Comparison of ENCODE assay signal across 25 mouse cellular contexts in genomic region chr19:18273415-18273814, GRCm38 (mm10).
A peak's percentile ranks its signal among the peaks of the same experiment; 100 is the strongest.
DNase-seq lines count a peak whose midpoint lies in the region; ATAC-seq lines count a peak whose summit lies in the region.
"Had no signal": no experiment of that assay in that cellular context is flagged by ENCODE, and none has a peak within 500 bp of the region (broad histone marks: within the 10 kb centered on the region; RNA-seq: fewer than 3 reads in every experiment).

No protein-coding gene starts in this region.

- no peak overlapping the region for H3K9ac ChIP-seq in kidney, embryonic 16.5 days (replicated peaks; ENCODE audit: low read length)
- H3K9ac ChIP-seq: embryonic facial prominence, embryonic 15.5 days; forebrain, embryonic 12.5 days; forebrain, embryonic 15.5 days; heart, embryonic 13.5 days; hindbrain, embryonic 14.5 days had no signal

- H3K9me3 ChIP-seq in kidney, embryonic 16.5 days (ENCODE audit: low read length) = no peaks in the 10 kb centered on the region
- H3K9me3 ChIP-seq: embryonic facial prominence, embryonic 15.5 days; forebrain, embryonic 12.5 days; forebrain, embryonic 15.5 days; heart, embryonic 10.5 days; heart, embryonic 13.5 days had no signal

- no peak overlapping the region for H3K4me3 ChIP-seq in kidney, embryonic 16.5 days (ENCODE audit: low read length)
- H3K4me3 ChIP-seq: embryonic facial prominence, embryonic 15.5 days; forebrain, embryonic 12.5 days; forebrain, embryonic 15.5 days; heart, adult 2 months; heart, embryonic 10.5 days; heart, embryonic 13.5 days had no signal

- no peaks in the 10 kb centered on the region for H3K4me1 ChIP-seq in kidney, embryonic 16.5 days (ENCODE audit: insufficient read depth, low read length)
- H3K4me1 ChIP-seq: embryonic facial prominence, embryonic 15.5 days; forebrain, embryonic 12.5 days; forebrain, embryonic 15.5 days; heart, embryonic 10.5 days; heart, embryonic 13.5 days had no signal

- ATAC-seq in kidney, embryonic 16.5 days (ENCODE audit: low FRiP score, low TSS enrichment) = no peak
- ATAC-seq in megakaryocyte-erythroid progenitor cell, adult 5-6 weeks (replicated peaks; ENCODE audit: low FRiP score, low TSS enrichment, poor library complexity, severe bottlenecking) = no peak
- ATAC-seq: activated CD4-positive, CD25-positive, alpha-beta regulatory T cell, adult 4 months; forebrain, embryonic 15.5 days; hindbrain, postnatal 0 days; inflammation-experienced regulatory T-cells, adult 6 months had no signal

- H3K27me3 ChIP-seq in kidney, embryonic 16.5 days (ENCODE audit: insufficient read depth, low read length) = no peaks in the 10 kb centered on the region
- H3K27me3 ChIP-seq: embryonic facial prominence, embryonic 15.5 days; forebrain, embryonic 12.5 days; forebrain, embryonic 15.5 days; heart, embryonic 13.5 days had no signal

- peak; percentile 4 for DNase-seq in embryo, embryonic 11 days
- DNase-seq in embryo, embryonic 10.5 days (ENCODE audit: low spot score) = no peak
- peak; percentile 2 for DNase-seq in kidney, postnatal 14 days
- peak; percentile 15 for DNase-seq in fibroblast of lung, adult 2 months (ENCODE audit: low read depth)
- DNase-seq: adrenal gland, postnatal 10 days; adrenal gland, postnatal 36 days; cerebellum, adult 18-20 months; cerebellum, adult 9-10 months; cerebellum, postnatal 14 days; gastrocnemius, postnatal 10 days; gastrocnemius, postnatal 36 days; heart, adult 2 months; heart, postnatal 14 days; heart, postnatal 4 days had no signal

- H3K27ac ChIP-seq in kidney, embryonic 16.5 days (ENCODE audit: low read length) = no peak overlapping the region
- H3K27ac ChIP-seq: embryonic facial prominence, embryonic 15.5 days; forebrain, embryonic 12.5 days; forebrain, embryonic 15.5 days; heart, adult 2 months; heart, embryonic 10.5 days; heart, embryonic 13.5 days; hindbrain, embryonic 14.5 days; hindbrain, postnatal 0 days had no signal

- no peaks in the 10 kb centered on the region for H3K36me3 ChIP-seq in kidney, embryonic 16.5 days (ENCODE audit: insufficient read depth, low read length)
- H3K36me3 ChIP-seq: embryonic facial prominence, embryonic 15.5 days; forebrain, embryonic 12.5 days; forebrain, embryonic 15.5 days; heart, embryonic 10.5 days; heart, embryonic 13.5 days had no signal

- 20% methylated on average over 1 of the region's 1 CpGs for WGBS in kidney, embryonic 16.5 days

- no peak overlapping the region for H3K4me2 ChIP-seq in kidney, embryonic 16.5 days (replicated peaks; ENCODE audit: low read depth, low read length)
- H3K4me2 ChIP-seq: embryonic facial prominence, embryonic 15.5 days; forebrain, embryonic 12.5 days; forebrain, embryonic 15.5 days; heart, embryonic 13.5 days; hindbrain, embryonic 14.5 days had no signal
